Comparison of ENCODE assay signal across 8 mouse cellular contexts in genomic region chr5:89881425-89881824, GRCm38 (mm10). TPM values are rescaled to one million over a fixed set of nuclear protein-coding genes. Genes with fewer than 3 reads are reported as not detected.
A peak's percentile ranks its signal among the peaks of the same experiment; 100 is the strongest.
DNase-seq lines count a peak whose midpoint lies in the region; ATAC-seq lines count a peak whose summit lies in the region.

No protein-coding gene starts in this region.

- no peak overlapping the region for H3K9ac ChIP-seq in heart, embryonic 11.5 days (ENCODE audit: low read depth, low read length)
- no peak overlapping the region for H3K9ac ChIP-seq in embryonic facial prominence, embryonic 11.5 days (replicated peaks; ENCODE audit: low read length)
- H3K9ac ChIP-seq in hindbrain, embryonic 16.5 days (ENCODE audit: low read depth, low read length) = no peak overlapping the region
- no peak overlapping the region for H3K9ac ChIP-seq in midbrain, embryonic 11.5 days (ENCODE audit: low read length)

- intact Hi-C loops in heart, postnatal 36 days (cut with DNase I) = no loop called here

- WGBS in heart, embryonic 11.5 days (ENCODE audit: insufficient replicate concordance) = 26% methylated on average over 4 of the region's 4 CpGs
- WGBS in embryonic facial prominence, embryonic 11.5 days = 33% methylated on average over 4 of the region's 4 CpGs
- WGBS in hindbrain, embryonic 16.5 days = 56% methylated on average over 4 of the region's 4 CpGs
- 47% methylated on average over 4 of the region's 4 CpGs for WGBS in midbrain, embryonic 11.5 days

- no peaks in the 10 kb centered on the region for H3K27me3 ChIP-seq in heart, embryonic 11.5 days (ENCODE audit: control insufficient read depth, insufficient read depth, low read length)
- H3K27me3 ChIP-seq in embryonic facial prominence, embryonic 11.5 days (ENCODE audit: control insufficient read depth, insufficient read depth, low read length) = no peaks in the 10 kb centered on the region
- no peaks in the 10 kb centered on the region for H3K27me3 ChIP-seq in hindbrain, embryonic 16.5 days (replicated peaks; ENCODE audit: control insufficient read depth, insufficient read depth, low read length)
- peaks cover 2% of the 10 kb centered on the region; the same call in 1 of the 2 replicates for H3K27me3 ChIP-seq in midbrain, embryonic 11.5 days (ENCODE audit: control insufficient read depth, insufficient read depth, low read length)

- peak overlapping the region; percentile 100 for H3K4me2 ChIP-seq in heart, embryonic 11.5 days
- peak overlapping the region; percentile 99; the same call in 1 of the 2 replicates for H3K4me2 ChIP-seq in embryonic facial prominence, embryonic 11.5 days (ENCODE audit: low read depth, low read length)
- peak overlapping the region; percentile 99 for H3K4me2 ChIP-seq in hindbrain, embryonic 16.5 days (ENCODE audit: low read length)
- H3K4me2 ChIP-seq in midbrain, embryonic 11.5 days = peak overlapping the region; percentile 99; the same call in 1 of the 2 replicates

- H3K27ac ChIP-seq in heart, embryonic 11.5 days (ENCODE audit: low read depth, low read length) = no peak overlapping the region
- H3K27ac ChIP-seq in embryonic facial prominence, embryonic 11.5 days (replicated peaks; ENCODE audit: low read depth, low read length) = no peak overlapping the region
- H3K27ac ChIP-seq in hindbrain, embryonic 16.5 days (ENCODE audit: low read depth, low read length) = no peak overlapping the region
- H3K27ac ChIP-seq in midbrain, embryonic 11.5 days (ENCODE audit: low read depth, low read length) = no peak overlapping the region

- no peaks in the 10 kb centered on the region for H3K36me3 ChIP-seq in heart, embryonic 11.5 days (ENCODE audit: control insufficient read depth, insufficient read depth, low read length)
- no peaks in the 10 kb centered on the region for H3K36me3 ChIP-seq in embryonic facial prominence, embryonic 11.5 days (replicated peaks; ENCODE audit: control insufficient read depth, insufficient read depth, low read depth, low read length)
- H3K36me3 ChIP-seq in hindbrain, embryonic 16.5 days (ENCODE audit: control insufficient read depth, insufficient read depth, low read length) = no peaks in the 10 kb centered on the region
- no peaks in the 10 kb centered on the region for H3K36me3 ChIP-seq in midbrain, embryonic 11.5 days (ENCODE audit: control insufficient read depth, insufficient read depth, low read length)

- H3K9me3 ChIP-seq in heart, embryonic 11.5 days (replicated peaks; ENCODE audit: control insufficient read depth, low read length) = no peaks in the 10 kb centered on the region
- no peaks in the 10 kb centered on the region for H3K9me3 ChIP-seq in embryonic facial prominence, embryonic 11.5 days (replicated peaks; ENCODE audit: control insufficient read depth, low read length)
- 0 out of 2 replicates have a peak, but pooled peaks cover 2% of the 10 kb centered on the region for H3K9me3 ChIP-seq in hindbrain, embryonic 16.5 days (ENCODE audit: control insufficient read depth, low read length)
- H3K9me3 ChIP-seq in midbrain, embryonic 11.5 days (ENCODE audit: control insufficient read depth, low read length) = peaks cover 3% of the 10 kb centered on the region; the same call in 1 of the 2 replicates

- H3K4me1 ChIP-seq in heart, embryonic 11.5 days (ENCODE audit: control insufficient read depth, insufficient read depth, low read length) = no peaks in the 10 kb centered on the region
- H3K4me1 ChIP-seq in embryonic facial prominence, embryonic 11.5 days (ENCODE audit: control insufficient read depth, insufficient read depth, low read length) = no peaks in the 10 kb centered on the region
- H3K4me1 ChIP-seq in hindbrain, embryonic 16.5 days (ENCODE audit: control insufficient read depth, insufficient read depth, low read depth, low read length) = peaks cover 2% of the 10 kb centered on the region; the same call in 1 of the 2 replicates
- peaks cover 12% of the 10 kb centered on the region; the same call in 1 of the 2 replicates for H3K4me1 ChIP-seq in midbrain, embryonic 11.5 days (ENCODE audit: control insufficient read depth, insufficient read depth, low read length)

- ATAC-seq in heart, embryonic 11.5 days (replicated peaks; ENCODE audit: insufficient number of reproducible peaks, low FRiP score, low TSS enrichment) = no peak
- ATAC-seq in embryonic facial prominence, embryonic 11.5 days (replicated peaks; ENCODE audit: insufficient number of reproducible peaks, low FRiP score, low TSS enrichment, low read depth) = no peak
- no peak for ATAC-seq in hindbrain, embryonic 16.5 days
- ATAC-seq in midbrain, embryonic 11.5 days (ENCODE audit: low FRiP score) = no peak
- ATAC-seq in activated CD4-positive, CD25-positive, alpha-beta regulatory T cell, adult 4 months = no peak
- ATAC-seq in erythroid progenitor cell, adult 5-6 weeks (replicated peaks; ENCODE audit: low FRiP score, poor library complexity, severe bottlenecking) = no peak

- no peak for DNase-seq in heart, postnatal 36 days
- no peak for DNase-seq in embryonic facial prominence, embryonic 11.5 days (ENCODE audit: low spot score)
- DNase-seq in midbrain, embryonic 11.5 days (ENCODE audit: low spot score, missing footprints) = no peak
- DNase-seq in kidney, postnatal 14 days = no peak

- H3K4me3 ChIP-seq in heart, embryonic 11.5 days (ENCODE audit: low read depth, low read length) = peak overlapping the region; percentile 75
- H3K4me3 ChIP-seq in embryonic facial prominence, embryonic 11.5 days (ENCODE audit: low read depth, low read length) = peak overlapping the region; percentile 67
- H3K4me3 ChIP-seq in hindbrain, embryonic 16.5 days (ENCODE audit: low read length) = peak overlapping the region; percentile 76; the same call in 1 of the 2 replicates
- peak overlapping the region; percentile 71; the same call in 1 of the 2 replicates for H3K4me3 ChIP-seq in midbrain, embryonic 11.5 days (ENCODE audit: low read depth, low read length)

RNA-seq across cellular contexts. Expression of gene Adamts3, which starts 1.7 kb away (rescaled TPM):
- polyA plus RNA-seq in heart, embryonic 11.5 days (2014; fragmentation: Nextera tagmentation; extraction: Ambion mirVana) = 4.1 and 4.7 TPM in 2 replicates
- 1 to 10 TPM; 4.6 to 5.7 TPM for total RNA-seq in heart, postnatal 36 days (2021)
- 5.7 and 6.1 TPM in 2 replicates for polyA plus RNA-seq in embryonic facial prominence, embryonic 11.5 days (2014; fragmentation: Nextera tagmentation; extraction: Ambion mirVana)
- 3.9 and 4.4 TPM in 2 replicates for polyA plus RNA-seq in hindbrain, embryonic 16.5 days (2015; fragmentation: Nextera tagmentation; extraction: Ambion mirVana)
- polyA plus RNA-seq in midbrain, embryonic 11.5 days (2014; fragmentation: Nextera tagmentation; extraction: Ambion mirVana) = 4.5 and 4.9 TPM in 2 replicates
- polyA plus RNA-seq in activated CD4-positive, CD25-positive, alpha-beta regulatory T cell, adult 4 months (2017; shearing (Covaris generic)) = 1 to 10 TPM in 1 of 2 experiments, under 1 TPM in 1; 0.24 to 1.5 TPM
- 0.72 TPM in 1 of 2 replicates, not detected in the other for total RNA-seq in erythroid progenitor cell, adult 5-6 weeks (2015; ENCODE audit: low replicate concordance)
- not detected in 2 replicates for total RNA-seq in erythroid progenitor cell, adult 5-6 weeks (2017; ENCODE audit: low replicate concordance)
